Mouse (Mus musculus) midbrain, postnatal 0 days (tissue): ENCODE measurements at regions not wholly inside any gene's neighbourhood (a gene's known extent, or its start where the extent isn't known, plus 50 kb on each side); places are given as distances from the start of the nearest gene placed in this dataset.
A peak's percentile ranks its signal among the peaks of the same experiment; 100 is the strongest.

Source experiments
- ATAC-seq: fragments of 200-750 bp; cut with Nextera tagmentation; 2 replicates; pipeline ENCODE4 v1.8.0; 2017; ENCODE audit warnings: moderate number of reproducible peaks, mild to moderate bottlenecking, moderate TSS enrichment, moderate library complexity; ENCODE audit not compliant: low FRiP score
- DNase-seq: peaks from one replicate; pipeline ENCODE4 v3.0.0-alpha.2; 2015; ENCODE audit warnings: low spot score
- H3K27ac ChIP-seq: fragments of 300-500 bp; sonication (generic); 2 replicates; pipeline ENCODE4 v1.5.1; 2014; ENCODE audit warnings: low read depth, mild to moderate bottlenecking, low read length, mixed read lengths
- H3K27me3 ChIP-seq: fragments of 300-500 bp; sonication (generic); 2 replicates; pipeline ENCODE4 v1.6.1; 2014; ENCODE audit warnings: low read length, control low read depth, mixed read lengths; ENCODE audit not compliant: insufficient read depth
- H3K36me3 ChIP-seq: fragments of 300-500 bp; sonication (generic); 2 replicates; pipeline ENCODE4 v1.6.1; 2014; ENCODE audit warnings: low read length, control low read depth, mixed read lengths; ENCODE audit not compliant: insufficient read depth
- H3K4me1 ChIP-seq: fragments of 300-500 bp; sonication (generic); 2 replicates; pipeline ENCODE4 v1.6.1; 2014; ENCODE audit warnings: mild to moderate bottlenecking, control low read depth, antibody characterized with exemption, low read length, mixed read lengths; ENCODE audit not compliant: insufficient read depth
- H3K4me2 ChIP-seq: fragments of 300-500 bp; sonication (generic); 2 replicates; pipeline ENCODE4 v1.6.1; 2014; ENCODE audit warnings: low read depth, mild to moderate bottlenecking, low read length, mixed read lengths; ENCODE audit not compliant: poor library complexity, severe bottlenecking
- H3K4me3 ChIP-seq: fragments of 300-500 bp; sonication (generic); 2 replicates; pipeline ENCODE4 v1.5.1; 2014; ENCODE audit warnings: low read depth, mild to moderate bottlenecking, low read length, moderate library complexity
- H3K9ac ChIP-seq: fragments of 300-500 bp; sonication (generic); replicated peaks from 2 replicates; pipeline ENCODE4 v1.6.1; 2014; ENCODE audit warnings: mild to moderate bottlenecking, low read length, moderate library complexity, mixed read lengths; ENCODE audit not compliant: poor library complexity, severe bottlenecking
- H3K9me3 ChIP-seq: fragments of 300-500 bp; sonication (generic); 2 replicates; pipeline ENCODE4 v1.6.1; 2016; ENCODE audit warnings: low read length, control low read depth
- CTCF ChIP-seq: IDR thresholded peaks from 2 replicates; pipeline ENCODE4 v1.5.1; 2016; ENCODE audit warnings: antibody characterized with exemption, mild to moderate bottlenecking
- WGBS: fragments of 180-500 bp; shearing (Covaris S2); extraction: QIAGEN DNeasy Blood & Tissue Kit; methylation state at CpG from one replicate; pipeline ENCODE4 v1.1.7; 2014; 5-methylcytosine and 5-hydroxymethylcytosine counted together

DNA sequence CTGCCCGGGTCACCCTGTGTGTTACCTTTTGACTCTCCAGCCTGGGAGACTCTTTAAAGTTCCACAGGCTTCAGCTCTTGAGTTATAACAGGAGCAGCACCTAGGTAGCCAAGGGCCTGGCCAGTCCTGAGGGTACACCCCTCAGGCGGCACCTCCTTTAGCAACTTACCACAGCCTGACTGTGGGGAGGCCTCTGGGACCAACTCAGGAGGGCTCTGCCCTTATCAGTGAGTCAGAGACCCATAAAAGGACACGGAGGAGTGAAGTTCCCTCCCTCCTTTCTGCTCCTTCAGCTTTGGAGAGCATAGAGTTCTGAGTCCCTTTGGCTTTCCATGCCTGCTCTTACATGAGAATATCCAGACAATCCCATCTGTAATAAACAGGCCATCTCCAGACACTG, 222.5 kb upstream of the Msx2 start:
- Histone ChIP-seq H3K27me3 (peaks cover 8% of the 10 kb centered on the region; the same call in 1 of the 2 replicates), H3K4me1 (no peaks in the 10 kb centered on the region), H3K27ac (no peak overlapping the region), H3K4me2 (no peak overlapping the region), H3K9me3 (no peaks in the 10 kb centered on the region), H3K4me3 (no peak overlapping the region), H3K9ac (no peak overlapping the region), H3K36me3 (no peaks in the 10 kb centered on the region)
- WGBS: 66% methylated on average over 3 of the region's 3 CpGs
- DNase-seq: no peak
- ATAC-seq: no peak
- TF ChIP-seq CTCF: no peak

DNA sequence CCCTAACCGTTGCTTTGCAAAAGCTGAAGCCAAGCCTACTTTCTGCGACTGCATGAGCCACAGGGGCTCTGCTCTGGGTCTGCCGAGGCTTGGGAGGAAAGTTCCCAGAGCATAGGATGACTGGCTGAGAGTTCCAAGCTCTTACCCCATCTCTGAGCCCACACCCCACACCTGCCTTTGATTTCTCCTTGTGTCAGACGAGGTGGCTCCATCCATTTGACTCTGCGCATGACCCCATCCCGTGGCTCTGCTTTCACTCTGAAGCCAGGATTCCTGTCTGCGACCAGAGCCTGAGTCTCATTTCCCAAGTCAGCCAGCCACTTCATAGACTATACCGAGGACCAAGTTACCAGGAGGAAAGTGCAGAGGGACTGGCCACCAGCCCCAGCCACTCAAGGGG, 216.1 kb upstream of the Msx2 start:
- 50% methylated on average over 8 of the region's 8 CpGs for WGBS
- peak overlapping the region; percentile 4 for H3K4me2 ChIP-seq
- DNase-seq (no peak), ATAC-seq (no peak)
- no peak for TF ChIP-seq CTCF
- no peak overlapping the region for H3K4me3 ChIP-seq
- peaks cover 20% of the 10 kb centered on the region for H3K27me3 ChIP-seq
- H3K9me3 ChIP-seq: no peaks in the 10 kb centered on the region
- no peak overlapping the region for H3K27ac ChIP-seq
- H3K4me1 ChIP-seq: no peaks in the 10 kb centered on the region
- H3K36me3 ChIP-seq: no peaks in the 10 kb centered on the region
- no peak overlapping the region for H3K9ac ChIP-seq

DNA sequence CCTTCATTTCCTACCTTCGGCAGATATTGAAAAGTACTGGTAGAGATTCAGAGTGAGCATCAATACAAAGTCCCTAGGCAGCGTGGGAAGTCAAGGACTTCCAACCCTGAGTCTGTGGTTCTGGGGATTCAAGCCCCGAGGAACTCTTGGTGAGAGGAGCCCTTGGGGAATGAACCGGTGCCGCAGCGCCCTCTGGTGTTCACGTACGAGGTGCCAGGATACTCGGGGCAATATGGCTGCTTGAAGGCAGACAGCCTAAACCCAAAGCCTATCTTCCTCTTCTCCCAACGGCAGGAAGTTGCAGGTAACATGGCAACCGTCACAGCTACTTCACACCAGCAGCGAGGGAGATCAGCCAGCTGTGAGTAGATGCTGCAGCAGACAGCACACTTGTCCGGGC, 215.6 kb upstream of the Msx2 start:
- H3K9me3 ChIP-seq: no peaks in the 10 kb centered on the region
- no peaks in the 10 kb centered on the region for H3K36me3 ChIP-seq
- no peak overlapping the region for H3K27ac ChIP-seq
- peak; percentile 88 for TF ChIP-seq CTCF
- peak overlapping the region; percentile 4 for H3K4me2 ChIP-seq
- H3K9ac ChIP-seq: no peak overlapping the region
- DNase-seq: peak; percentile 84
- WGBS: 7% methylated on average over 13 of the region's 13 CpGs
- 0 out of 2 replicates have a peak, but pooled peaks have one; percentile 47 for ATAC-seq
- H3K27me3 ChIP-seq: peaks cover 20% of the 10 kb centered on the region
- H3K4me3 ChIP-seq: no peak overlapping the region
- H3K4me1 ChIP-seq: no peaks in the 10 kb centered on the region

DNA sequence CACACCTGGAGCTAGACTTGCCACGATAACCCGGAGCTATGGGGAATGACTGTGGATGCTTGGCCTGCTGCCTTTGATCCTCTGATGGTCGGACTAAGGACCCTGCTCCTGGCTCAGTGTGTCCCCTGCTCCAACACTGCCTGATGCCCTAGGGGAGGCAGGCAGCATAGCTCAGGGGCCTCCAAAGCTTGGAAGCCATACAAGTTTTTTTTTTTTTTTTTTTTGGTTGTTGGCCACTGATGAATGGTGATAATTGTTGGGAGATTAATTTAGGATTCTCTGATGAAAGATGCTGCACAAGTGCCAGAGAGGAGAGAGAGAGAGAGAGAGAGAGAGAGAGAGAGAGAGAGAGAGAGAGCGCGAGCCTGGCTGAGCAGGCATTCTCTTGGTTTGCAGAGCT, 211.6 kb upstream of the Msx2 start:
- no peak for TF ChIP-seq CTCF

DNA sequence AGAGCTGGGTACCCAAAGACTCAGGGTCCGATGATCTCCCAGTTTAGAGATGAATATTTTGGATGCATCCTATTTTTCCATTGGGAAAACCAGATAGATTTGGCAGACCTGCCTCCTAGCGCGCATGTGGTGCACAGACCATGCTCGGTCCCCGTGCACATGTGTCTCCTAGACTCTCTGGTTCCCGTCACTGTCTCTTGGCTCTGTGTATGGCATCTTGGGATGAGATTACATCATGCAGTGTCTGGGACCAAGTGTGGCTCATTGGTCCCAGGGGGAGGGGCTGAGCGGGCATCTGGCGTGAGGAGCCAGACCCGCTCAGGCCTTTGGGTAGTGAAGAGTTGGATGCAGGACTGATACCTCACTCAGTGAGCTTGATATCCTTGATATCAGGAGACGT, 204.3 kb upstream of the Msx2 start:
- H3K27me3 ChIP-seq: no peaks in the 10 kb centered on the region
- no peak overlapping the region for H3K4me3 ChIP-seq
- no peak for ATAC-seq
- no peaks in the 10 kb centered on the region for H3K9me3 ChIP-seq
- no peaks in the 10 kb centered on the region for H3K36me3 ChIP-seq
- WGBS: 97% methylated on average over 10 of the region's 10 CpGs
- TF ChIP-seq CTCF: no peak
- H3K27ac ChIP-seq: no peak overlapping the region
- H3K4me1 ChIP-seq: no peaks in the 10 kb centered on the region
- DNase-seq: no peak
- H3K9ac ChIP-seq: no peak overlapping the region
- no peak overlapping the region for H3K4me2 ChIP-seq

More for the DNA sequence above, 211.6 kb upstream of the Msx2 start:
- no peaks in the 10 kb centered on the region for H3K36me3 ChIP-seq
- no peak; the same call in 1 of the 2 replicates for ATAC-seq
- DNase-seq: peak; percentile 26
- H3K9me3 ChIP-seq: no peaks in the 10 kb centered on the region
- no peak overlapping the region for H3K4me2 ChIP-seq
- no peak overlapping the region for H3K9ac ChIP-seq
- H3K4me3 ChIP-seq: no peak overlapping the region
- no peaks in the 10 kb centered on the region for H3K4me1 ChIP-seq
- 45% methylated on average over 5 of the region's 5 CpGs for WGBS
- peaks cover 8% of the 10 kb centered on the region for H3K27me3 ChIP-seq
- H3K27ac ChIP-seq: no peak overlapping the region

DNA sequence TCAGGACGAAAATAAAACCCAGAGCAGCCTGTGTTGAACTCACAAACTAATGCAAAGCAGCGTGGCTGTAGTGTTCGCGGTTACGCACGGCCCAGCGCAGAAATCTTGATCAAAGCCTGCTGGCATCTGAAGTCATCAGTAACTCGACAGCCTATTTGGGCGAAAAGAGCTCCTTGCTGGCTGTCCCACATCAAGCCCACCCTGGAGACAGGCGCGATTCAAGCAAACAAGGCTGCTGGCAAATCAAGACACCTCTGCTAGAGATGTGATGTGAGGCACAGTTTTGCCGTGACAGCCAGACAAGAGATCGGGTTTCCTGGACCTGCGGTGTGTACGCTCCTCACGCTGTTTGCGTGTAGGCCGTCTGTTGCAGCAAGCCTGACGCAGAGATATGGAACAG, 197.5 kb upstream of the Msx2 start:
- Histone ChIP-seq H3K9ac (no peak overlapping the region), H3K27me3 (no peaks in the 10 kb centered on the region), H3K9me3 (no peaks in the 10 kb centered on the region), H3K4me1 (no peaks in the 10 kb centered on the region), H3K36me3 (no peaks in the 10 kb centered on the region), H3K4me2 (no peak overlapping the region), H3K27ac (no peak overlapping the region), H3K4me3 (no peak overlapping the region)
- no peak for TF ChIP-seq CTCF
- DNase-seq: no peak
- WGBS: 79% methylated on average over 19 of the region's 19 CpGs
- ATAC-seq: no peak
